Mouse (Mus musculus) E14TG2a.4 (cell line): Measurements from ENCODE around the gene Thumpd3.

Experiments used
- CTCF ChIP-seq: conservative IDR thresholded peaks from 2 replicates; pipeline ENCODE4 v1.5.1; 2014; ENCODE audit warnings: low read length
- NANOG ChIP-seq: IDR thresholded peaks from 2 replicates; pipeline ENCODE4 v1.6.1; 2014; ENCODE audit warnings: borderline replicate concordance, low read length, mixed read lengths
- POU5F1 ChIP-seq: IDR thresholded peaks from 2 replicates; pipeline ENCODE4 v1.6.1; 2014; ENCODE audit warnings: low read length, borderline replicate concordance

DNA sequence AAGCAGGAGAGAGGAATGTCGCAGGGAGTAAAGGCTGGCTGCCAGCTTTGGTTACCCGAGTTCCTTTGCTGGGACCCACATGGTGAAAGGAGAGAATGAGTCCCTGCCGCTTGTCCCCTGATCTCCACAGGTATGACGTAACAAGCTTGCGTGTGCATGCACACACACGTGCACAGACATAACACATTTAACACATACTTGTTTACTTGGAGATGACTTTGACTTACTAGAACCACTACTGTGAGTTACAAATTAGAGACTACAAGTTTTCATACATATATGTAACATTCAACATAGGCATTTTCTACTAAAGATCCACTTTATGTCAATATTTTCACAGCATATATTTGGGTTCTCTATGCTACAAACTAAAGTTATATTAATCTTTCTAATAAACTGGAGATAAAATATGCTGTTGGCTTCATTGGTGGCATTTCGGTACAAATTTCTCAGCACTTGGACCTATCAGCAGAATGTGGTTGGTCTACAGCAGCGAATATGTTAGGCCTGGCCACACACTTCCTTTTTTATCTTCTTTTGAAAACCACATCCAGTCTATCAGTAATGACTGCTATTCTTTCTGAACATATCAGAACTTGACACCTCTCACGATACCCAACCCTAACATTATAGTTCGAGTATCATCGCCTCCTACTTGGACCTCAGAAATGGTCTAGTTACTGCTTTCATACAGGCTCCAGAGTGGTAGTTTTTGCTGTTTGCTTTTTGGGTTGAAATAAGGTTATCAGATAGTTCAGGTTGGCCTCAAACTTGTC is 4.6 kb upstream of the Thumpd3 start:
- no peak for TF ChIP-seq CTCF
- TF ChIP-seq NANOG, result no peak
- no peak for TF ChIP-seq POU5F1
